Mouse (Mus musculus): ENCODE data around the gene Ddx23.
A peak's percentile ranks its signal among the peaks of the same experiment; 100 is the strongest.

Ddx23 gene

DNA sequence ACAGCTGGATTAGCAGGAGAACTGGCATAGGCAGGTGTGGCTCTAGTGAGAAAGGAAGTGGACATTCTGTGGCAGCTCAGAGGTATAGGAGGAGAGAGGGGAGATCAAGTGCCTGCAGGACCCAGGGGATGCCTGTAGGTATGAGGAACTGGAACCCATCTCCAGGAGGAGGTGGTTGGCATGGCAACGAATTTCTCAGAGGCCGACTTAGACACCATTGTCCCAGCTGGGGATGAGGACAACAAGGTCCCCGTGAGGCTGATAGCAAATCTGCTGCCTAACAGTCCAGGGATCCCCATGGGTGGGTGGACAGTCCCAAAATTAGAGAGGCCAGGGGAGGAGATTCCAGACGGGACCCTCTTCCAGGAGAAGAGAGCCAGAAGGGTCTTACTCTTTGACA is 29.8 kb downstream of the Ddx23 start:
- DNase-seq (ENCODE audit: low read depth, low spot score): no peak

DNA sequence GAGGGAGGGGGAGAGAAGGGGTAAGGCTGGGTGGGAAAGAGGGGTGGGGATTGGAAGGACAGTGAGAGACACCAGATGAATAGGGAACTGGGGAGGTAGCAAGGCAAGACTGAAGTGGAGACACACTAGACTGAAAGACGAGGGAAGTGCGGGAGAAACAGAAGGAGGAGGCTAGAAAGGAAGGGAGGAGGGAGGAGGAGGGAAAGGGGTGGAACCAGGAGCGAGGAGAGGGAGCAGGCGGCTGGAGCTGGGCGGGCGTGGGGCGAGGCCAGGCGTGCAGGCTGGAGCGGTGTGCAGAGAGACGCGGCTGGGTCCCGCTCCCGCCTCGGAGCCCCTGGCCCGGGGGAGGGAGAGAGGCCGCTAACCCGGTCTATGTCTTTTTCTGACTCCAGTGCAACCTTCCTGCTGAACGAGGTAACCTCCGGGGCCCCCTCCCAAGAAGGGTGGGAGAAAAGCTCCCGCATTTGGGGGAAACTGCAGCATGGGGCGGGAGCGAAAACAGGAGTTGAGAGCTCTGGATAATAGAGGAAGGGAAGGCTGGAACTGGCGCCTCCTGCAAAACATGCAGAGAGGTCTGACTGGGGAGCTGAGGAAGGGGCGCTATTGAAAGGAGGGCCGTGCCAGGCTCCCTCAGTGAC is 30.5 kb downstream of the Ddx23 start:
- peak; percentile 76 for DNase-seq (ENCODE audit: low read depth, low spot score)

DNA sequence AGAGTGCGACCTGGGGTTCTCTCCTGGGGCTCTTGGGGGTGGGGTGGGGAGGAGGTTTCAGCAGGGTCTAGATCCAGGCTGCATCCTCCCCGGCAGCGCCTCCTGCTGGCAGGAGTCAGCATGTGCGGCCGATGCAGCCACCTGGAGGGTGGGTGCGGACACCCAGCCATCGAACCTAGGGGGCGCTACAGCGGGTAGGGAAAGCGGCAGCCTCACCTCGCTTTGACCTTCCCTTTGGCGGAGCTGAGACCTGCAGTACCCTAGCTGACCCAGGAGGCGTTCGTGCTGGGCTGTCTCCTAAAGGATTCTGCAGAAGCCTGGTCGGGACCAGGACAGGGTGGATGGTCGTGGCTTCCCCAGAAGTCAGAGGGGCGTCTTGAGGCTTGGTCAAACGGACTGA is 31.2 kb downstream of the Ddx23 start:
- DNase-seq (ENCODE audit: low read depth, low spot score): peak; percentile 97

DNA sequence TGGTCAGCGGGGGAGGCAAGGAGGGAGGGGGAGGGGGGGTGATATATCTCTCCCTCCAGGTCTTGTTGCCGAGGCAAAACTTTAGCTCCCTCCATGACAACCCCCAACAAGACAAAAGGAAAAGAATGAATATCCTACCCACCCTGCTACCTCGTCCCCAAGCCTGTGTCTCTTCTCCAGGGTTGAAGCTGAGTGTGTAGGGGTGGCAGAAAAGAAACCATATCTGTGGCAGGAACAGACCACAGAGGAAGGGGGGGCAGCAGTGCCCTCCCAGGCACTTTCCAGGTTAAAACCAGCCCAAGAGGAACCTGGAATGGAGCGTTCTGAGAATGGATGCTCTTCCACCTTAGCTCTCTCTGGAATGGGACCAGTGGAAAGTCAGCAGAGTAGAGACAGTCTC is 32.2 kb downstream of the Ddx23 start, which contains the start of gene Cacnb3:
Cacnb3 (plus strand) TSS at position 301 of the 400 bp plus-strand sequence.
- no peak for DNase-seq (ENCODE audit: low read depth, low spot score)

DNA sequence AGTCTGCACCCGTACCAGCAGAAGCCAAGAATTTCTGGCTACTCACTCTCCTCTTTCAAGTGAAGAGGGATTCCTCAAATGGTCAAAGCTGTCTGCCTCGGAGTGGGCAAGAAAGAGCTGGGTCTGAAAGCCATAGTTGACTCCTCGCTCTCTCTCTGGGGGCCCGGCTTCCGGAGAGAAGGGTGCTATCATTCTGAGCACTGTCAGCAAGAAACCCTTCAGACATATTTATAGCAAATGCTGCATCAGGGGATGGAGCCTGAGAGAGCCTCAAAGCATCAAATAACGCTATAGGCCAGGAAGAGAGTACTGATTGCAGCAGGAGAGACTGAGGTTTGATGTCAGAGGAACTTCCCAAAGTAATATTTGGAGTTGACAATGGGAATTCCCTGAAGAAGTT is 33.2 kb downstream of the Ddx23 start:
- DNase-seq (ENCODE audit: low read depth, low spot score): no peak

DNA sequence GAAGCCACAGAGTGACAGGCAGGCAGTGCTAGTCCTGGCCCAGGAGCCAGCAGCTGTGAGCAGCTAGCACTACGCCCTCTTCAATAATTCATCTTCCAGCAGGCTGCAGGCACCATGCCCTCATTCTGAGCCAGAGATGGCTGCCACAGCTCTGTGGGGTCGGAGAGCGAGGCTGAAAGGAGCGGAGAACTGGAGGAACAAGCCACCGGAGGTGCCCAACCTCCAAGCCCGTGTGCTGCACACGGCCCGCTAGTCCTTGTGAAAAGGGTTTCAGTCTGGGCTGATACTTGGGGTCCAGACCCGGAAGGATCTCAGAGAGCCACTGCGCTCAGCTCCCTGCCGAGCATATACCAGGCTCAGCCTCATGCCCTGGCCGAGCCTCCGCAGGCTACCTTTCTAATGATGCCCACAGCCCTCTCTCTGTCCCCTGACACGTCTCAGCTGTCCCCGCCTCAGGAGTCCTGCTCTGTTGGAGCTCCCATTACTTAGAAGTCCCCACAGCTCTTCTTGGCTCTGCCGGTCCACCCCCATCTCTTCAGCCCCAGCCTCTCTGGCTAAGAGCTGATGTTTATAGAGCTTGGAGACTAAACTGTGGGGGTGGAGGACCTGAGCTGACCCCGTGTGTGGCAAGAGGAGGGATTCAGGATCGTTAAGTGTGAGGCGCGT is 34.0 kb downstream of the Ddx23 start:
- peak; percentile 76 for DNase-seq (ENCODE audit: low read depth, low spot score)

DNA sequence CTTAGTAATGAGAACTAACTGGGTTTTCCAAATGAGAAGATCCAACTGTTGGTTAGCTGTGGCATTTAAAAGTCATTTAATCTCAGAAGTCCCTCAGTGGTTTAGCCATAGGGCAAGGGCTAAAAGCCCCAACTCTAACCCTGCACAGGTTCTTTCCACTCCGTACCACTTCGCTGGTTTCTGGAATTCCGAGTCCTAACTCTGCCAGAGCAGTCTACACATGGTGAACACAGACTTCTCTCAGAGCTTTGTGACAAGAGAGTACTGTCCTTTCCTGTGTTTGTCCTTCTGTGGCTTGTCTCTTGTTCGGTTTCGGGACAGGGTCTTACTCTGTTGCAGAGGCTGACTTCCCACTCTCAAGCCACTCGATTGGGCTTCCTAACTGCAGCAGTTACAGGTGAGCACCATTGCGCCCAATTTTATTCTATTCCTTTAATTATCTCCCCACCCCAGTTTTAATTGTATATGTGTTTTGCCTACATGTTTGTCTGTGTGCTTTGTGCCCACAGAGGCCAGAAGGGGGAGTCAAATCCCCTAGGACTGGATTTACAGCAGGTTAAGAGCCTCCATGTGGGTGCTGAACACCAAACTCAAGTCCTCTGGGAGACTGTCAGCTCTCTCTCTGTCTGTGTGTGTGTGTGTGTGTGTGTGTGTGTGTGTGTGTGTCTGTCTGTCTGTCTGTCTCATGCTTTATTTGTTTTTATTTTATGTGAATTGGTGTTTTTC is 36.0 kb downstream of the Ddx23 start:
- peak; percentile 62 for DNase-seq (ENCODE audit: low read depth, low spot score)

DNA sequence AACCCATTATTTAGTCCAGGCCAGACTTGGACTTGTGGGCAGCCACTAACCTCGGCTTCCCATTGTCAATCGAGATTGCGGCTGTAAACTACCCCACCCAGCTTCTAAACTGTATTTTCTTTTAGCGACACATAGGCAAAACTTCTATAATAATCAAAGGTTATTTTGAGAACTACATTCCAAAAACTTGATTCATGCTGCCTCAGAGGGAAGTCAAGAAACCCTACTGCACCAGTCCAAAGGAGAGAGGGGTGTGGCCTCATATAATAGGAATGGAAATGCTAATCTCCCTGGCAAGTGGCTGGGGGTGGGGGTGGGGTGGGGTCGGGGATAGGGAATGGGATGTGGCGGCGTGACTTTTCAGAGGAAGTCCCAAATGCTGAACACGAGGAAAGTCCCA is 36.6 kb downstream of the Ddx23 start:
- peak; percentile 81 for DNase-seq (ENCODE audit: low read depth, low spot score)

DNA sequence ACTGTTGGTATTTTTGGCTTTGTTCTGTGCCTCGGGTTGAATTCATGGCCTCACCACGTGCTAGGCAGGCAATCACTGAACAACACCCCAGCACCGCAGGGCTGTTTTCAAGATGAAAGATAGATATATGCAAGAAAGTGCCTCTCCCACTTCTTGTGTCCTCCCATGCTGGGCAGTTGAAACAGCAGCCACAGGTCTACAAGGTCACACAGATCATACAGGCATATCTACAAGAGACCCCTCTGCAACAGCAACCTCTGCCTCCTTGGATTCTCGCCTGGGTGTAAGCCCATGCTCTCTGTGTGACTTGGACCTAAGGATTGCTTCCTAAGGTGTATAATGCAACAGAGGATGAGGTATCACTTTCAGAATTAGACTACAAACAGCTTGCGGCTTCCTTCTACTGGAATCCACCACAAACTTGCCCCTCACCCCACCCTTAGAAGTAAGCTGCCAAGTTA is 39.3 kb downstream of the Ddx23 start:
- no peak for DNase-seq (ENCODE audit: low read depth, low spot score)

DNA sequence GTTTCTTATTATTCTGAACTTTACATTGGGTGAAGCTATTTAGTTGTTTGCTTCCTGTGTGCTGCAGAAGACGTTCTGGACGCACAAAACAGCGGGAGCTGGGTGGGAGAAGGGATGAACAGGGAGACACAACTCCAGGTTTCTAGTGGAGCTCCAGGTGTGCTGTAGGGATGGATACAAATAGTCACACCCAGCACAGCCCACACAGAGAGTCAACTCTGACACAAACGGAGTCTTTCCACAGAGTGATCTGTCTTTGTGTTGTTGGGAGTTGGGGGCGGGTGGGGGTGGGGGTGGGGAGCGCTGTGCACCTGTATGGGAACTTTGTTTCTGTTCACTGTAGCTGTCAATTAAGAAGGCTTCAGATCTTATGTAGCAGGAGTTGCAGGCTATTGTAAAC is 40.0 kb downstream of the Ddx23 start:
- no peak for DNase-seq (ENCODE audit: low read depth, low spot score)

DNA sequence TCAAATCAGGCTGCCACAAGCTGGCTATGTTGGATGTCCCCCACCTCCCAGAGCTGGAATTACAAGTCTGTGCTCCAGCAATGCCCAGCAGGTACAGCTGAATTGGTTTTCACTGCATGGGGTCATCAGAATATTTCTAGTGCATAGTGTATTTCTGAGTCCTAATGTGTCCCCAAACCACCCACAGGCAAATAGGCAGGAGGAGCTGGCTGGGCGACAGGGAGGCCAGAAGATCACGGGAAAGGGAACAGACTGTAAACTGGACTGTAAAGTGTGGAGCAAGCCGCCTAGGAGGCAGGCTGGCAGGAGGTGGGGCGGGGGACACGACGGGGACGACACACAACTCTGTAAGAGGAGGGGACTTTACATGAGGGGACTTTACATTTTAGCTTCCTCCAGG is 40.5 kb downstream of the Ddx23 start:
- no peak for DNase-seq (ENCODE audit: low read depth, low spot score)

DNA sequence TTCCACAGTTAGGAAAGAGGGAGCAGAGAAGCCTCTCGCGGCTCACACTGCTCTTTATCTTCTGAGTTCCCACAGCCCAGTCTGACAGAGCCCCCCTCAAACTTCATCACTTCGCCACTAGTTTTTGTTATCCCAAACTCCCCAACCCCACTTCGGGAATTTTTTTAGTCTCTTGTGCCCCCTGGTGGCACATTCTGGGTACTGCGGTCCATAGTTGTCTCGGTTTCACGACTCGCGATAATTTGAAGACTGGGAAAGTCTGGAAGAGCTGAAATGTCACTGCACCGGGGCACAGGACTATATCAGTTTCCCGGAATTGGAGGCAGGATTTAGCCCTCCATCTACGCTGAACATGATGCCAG is 45.5 kb downstream of the Ddx23 start:
- DNase-seq (ENCODE audit: low read depth, low spot score): peak; percentile 88

DNA sequence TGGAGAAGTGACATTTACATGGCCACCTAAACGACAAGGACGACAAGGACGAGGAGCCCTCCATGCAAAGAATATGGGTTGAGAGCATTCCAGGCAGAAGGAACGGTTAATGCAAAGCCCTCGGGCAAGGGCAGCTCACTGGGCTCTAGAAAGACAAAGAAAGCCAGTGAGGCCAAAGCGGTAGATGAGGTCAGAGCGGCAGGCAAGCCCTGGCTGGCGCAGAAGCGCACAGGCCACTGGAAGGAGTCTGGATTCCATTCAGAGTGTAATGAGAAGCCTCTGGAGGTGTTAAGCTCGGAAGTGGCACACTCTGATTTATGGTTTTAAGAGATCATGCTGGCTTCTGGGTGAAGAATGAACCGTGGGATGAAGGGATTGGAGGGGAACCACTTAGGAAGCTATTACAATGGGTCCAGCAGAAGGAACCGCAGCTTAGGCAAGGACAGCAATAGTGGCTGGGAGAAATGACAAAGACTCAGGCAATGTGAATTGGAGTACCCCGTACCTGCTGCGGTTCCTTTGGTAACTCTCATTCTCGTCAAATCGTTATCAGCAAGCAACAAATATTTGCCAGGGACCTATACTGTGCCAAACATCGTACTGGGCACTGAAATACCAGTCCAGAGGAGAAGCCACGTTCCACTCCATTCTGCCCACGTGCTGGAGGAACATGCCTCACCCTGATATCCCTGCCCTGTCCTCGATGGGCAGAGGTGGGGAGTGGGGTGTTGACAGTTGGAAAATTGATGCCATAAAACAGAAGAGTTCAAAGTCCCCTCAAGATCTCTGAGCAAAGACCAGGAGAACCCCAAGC is 46.1 kb downstream of the Ddx23 start:
- no peak for DNase-seq (ENCODE audit: low read depth, low spot score)

DNA sequence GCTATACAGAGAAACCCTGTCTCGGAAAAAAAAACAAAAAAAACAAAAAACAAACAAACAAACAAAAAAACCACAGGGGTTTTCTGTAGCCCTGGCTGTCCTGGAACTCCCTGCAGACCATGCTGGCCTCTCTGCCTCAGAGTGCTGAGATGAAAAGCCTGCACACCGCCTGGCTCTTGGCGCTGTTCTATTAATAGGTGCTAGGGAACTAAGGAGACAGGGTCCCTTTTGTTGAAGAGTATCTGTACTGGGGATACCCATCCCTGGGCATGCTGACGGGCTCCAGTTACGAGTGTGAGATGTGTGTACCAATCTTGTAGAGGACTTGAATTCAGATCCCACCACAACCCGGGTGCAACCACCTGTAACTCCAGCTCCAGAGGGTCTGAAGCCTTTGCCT is 46.9 kb downstream of the Ddx23 start:
- no peak for DNase-seq (ENCODE audit: low read depth, low spot score)

DNA sequence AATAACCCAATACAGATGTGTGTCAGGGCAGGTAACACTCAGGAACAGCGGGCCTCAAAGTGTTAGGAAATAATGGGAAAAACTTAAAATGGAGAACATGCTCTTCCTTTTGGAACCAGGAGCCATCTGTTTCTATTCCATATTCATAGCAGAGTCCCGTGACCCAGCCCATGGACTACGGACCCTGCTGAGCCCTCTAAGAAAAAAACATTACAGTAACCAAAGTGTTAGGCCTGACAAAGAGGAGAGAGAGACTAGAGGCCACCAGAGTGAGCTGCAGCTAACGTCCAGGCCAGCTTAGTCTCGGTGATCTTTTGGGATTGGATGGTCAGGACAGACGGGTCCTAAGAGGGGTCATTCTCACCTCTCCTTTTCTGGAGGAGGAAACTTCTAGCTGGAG is 47.7 kb downstream of the Ddx23 start:
- DNase-seq (ENCODE audit: low read depth, low spot score): no peak

DNA sequence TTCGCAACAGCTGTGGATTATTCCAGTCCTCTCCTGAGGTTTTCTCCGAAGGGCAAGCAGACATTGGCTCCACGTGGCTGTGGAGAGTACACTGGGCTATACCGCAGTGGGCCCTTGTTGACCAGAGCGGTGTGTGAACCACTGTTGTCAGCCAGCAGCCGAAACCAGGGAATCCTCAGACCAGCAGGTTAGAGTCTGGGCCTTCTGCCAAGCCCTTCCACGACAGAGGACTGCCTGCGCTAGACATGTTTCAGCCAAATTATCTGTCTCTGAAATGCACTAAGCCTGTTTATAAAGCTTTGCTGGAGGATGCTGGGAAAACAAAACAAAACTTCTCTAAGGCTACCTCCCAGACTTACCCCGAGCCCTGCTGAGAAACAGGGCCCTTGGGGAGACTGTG is 48.1 kb downstream of the Ddx23 start:
- no peak for DNase-seq (ENCODE audit: low read depth, low spot score)

DNA sequence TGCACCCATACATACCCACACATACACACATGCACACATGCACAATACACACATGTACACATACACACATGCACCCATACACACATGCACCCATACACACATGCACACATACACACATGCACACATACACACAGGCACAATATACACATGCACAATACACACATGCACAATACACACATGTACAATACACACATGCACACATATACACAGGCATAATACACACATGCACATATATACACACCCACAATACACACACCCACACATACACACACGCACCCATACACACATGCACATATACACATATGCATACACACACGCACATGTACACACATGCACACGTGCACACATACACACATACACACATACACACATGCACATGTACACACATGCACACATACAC is 50.5 kb downstream of the Ddx23 start:
- no peak for DNase-seq (ENCODE audit: low read depth, low spot score)

DNA sequence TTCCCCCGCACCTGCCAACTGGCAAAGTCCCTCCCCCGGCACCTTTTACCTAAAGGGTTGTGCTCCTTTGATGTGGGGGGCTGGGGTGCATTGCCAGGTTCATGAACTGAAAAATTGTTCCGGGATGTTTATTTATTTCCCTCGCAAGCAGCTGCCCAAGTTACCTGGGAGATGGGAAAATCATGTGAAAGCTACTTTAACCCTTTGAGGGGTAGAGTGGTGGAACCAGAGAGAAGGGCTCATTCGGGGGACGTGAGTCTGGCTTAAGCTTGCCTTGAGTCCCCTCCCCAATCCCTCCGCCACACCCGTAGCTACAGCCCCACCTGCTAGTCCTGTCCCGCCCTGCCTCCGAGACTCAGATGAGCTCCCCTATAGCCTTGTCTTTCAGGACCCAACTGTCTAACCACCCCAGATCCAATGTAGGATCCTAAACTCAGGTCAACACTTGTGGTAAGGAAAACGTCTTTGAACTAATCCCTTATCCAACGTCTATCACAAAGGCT is 52.5 kb downstream of the Ddx23 start:
- no peak for DNase-seq (ENCODE audit: low read depth, low spot score)

DNA sequence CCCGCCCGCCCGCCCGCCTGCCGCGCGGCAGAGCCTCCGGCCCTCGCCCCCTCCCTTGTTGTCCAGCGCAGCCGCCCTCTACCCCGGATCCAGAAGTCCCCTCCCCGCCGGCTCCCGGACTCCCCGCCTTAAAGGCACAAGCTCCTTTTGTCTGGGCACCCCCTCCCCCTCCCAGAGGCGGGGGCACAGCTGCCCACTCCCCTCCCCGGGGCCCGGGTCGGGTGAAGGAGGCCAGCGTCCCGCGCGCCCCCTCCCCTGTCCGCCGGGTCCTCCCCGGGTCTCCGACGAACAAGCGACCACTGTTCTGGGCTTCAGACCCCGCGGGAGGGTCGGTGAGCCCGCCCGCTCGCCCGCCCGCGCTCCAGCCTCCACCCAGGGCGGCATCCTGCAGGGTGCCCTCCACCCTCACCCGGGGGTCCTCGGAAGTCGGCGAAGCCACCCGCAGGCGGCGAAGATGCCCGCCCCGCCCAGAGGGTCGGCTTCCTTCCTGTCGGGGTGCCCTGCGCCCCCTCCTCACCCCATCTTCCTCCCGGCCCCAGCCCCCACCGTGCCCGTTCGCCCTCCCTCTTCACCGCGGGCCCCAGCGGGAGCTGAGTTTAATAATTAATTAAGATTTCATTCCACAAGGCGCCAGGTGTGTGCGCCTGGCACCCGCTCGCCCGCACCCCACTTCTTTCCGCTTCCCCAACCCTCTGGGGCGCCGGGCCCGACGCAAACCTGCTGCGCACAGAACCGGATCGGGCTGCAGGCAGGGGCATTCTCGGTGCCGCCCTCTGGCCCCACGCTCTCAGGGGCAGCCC is 53.2 kb downstream of the Ddx23 start, which contains the start of gene Adcy6:
Adcy6 (minus strand) TSS at position 746 of the 800 bp plus-strand sequence.
- DNase-seq (ENCODE audit: low read depth, low spot score): no peak

DNA sequence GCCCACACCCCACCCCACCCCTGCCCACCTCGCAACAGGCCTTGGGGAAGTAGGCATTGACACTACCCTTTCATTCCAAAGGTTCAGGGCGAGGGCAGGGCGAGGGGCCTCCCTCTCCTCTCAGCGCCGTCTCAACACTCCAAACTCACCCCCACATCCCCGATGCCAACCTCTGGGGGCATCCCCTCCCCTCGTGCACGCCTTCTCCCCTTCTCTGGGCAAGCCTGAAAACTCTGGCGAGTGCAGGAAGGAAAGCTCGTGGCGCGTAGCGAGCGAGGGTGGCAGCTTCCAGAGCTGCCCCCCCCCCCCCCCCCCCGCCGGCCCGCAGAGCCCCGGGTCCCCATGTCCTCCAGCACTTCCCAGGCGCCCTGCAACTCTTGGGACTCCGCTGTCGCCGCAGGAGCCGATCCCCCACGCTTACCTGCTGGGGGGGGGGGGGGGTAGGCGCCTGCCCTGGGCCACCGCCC is 53.9 kb downstream of the Ddx23 start:
- no peak for DNase-seq (ENCODE audit: low read depth, low spot score)

Measured in ZHBTc4 (cell line).